Mouse (Mus musculus) midbrain, embryonic 14.5 days (tissue): ENCODE results near the gene Rnf181. TPM values are rescaled to one million over a fixed set of nuclear protein-coding genes. Genes with fewer than 3 reads are reported as not detected.

ENCODE experiments used
- ATAC-seq: fragments of 200-750 bp; cut with Nextera tagmentation; 2 replicates; pipeline ENCODE4 v1.8.0; 2017; ENCODE audit warnings: moderate number of reproducible peaks, moderate library complexity; ENCODE audit not compliant: low FRiP score, low TSS enrichment
- DNase-seq: peaks from one replicate; pipeline ENCODE4 v3.0.0-alpha.2; 2015
- H3K27ac ChIP-seq: fragments of 300-500 bp; sonication (generic); replicated peaks from 2 replicates; pipeline ENCODE4 v1.5.1; 2014; ENCODE audit warnings: mild to moderate bottlenecking, low read depth, low read length, moderate library complexity
- H3K27me3 ChIP-seq: fragments of 300-500 bp; sonication (generic); 2 replicates; pipeline ENCODE4 v1.6.1; 2014; ENCODE audit warnings: low read length, control low read depth, mixed read lengths; ENCODE audit not compliant: control insufficient read depth, insufficient read depth
- H3K36me3 ChIP-seq: fragments of 300-500 bp; sonication (generic); 2 replicates; pipeline ENCODE4 v1.6.1; 2014; ENCODE audit warnings: low read length, control low read depth; ENCODE audit not compliant: control insufficient read depth, insufficient read depth
- H3K4me1 ChIP-seq: fragments of 300-500 bp; sonication (generic); 2 replicates; pipeline ENCODE4 v1.6.1; 2014; ENCODE audit warnings: mild to moderate bottlenecking, antibody characterized with exemption, low read length, control low read depth; ENCODE audit not compliant: control insufficient read depth, insufficient read depth
- H3K4me2 ChIP-seq: fragments of 300-500 bp; sonication (generic); 2 replicates; pipeline ENCODE4 v1.6.1; 2014; ENCODE audit warnings: mild to moderate bottlenecking, low read length, moderate library complexity
- H3K4me3 ChIP-seq: fragments of 300-500 bp; sonication (generic); replicated peaks from 2 replicates; pipeline ENCODE4 v1.5.1; 2014; ENCODE audit warnings: low read depth, low read length
- H3K9ac ChIP-seq: fragments of 300-500 bp; sonication (generic); replicated peaks from 2 replicates; pipeline ENCODE4 v1.6.1; 2014; ENCODE audit warnings: mild to moderate bottlenecking, low read length, moderate library complexity
- H3K9me3 ChIP-seq: fragments of 300-500 bp; sonication (generic); 2 replicates; pipeline ENCODE4 v1.6.1; 2016; ENCODE audit warnings: low read length, control low read depth, mixed read lengths; ENCODE audit not compliant: control insufficient read depth
- WGBS: fragments of 180-500 bp; shearing (Covaris S2); extraction: QIAGEN DNeasy Blood & Tissue Kit; methylation state at CpG from one replicate; pipeline ENCODE4 v1.1.7; 2014; 5-methylcytosine and 5-hydroxymethylcytosine counted together
- polyA plus RNA-seq: library from polyadenylated mRNA; unstranded; fragments of >200 nt; fragmentation: Nextera tagmentation; extraction: Ambion mirVana; gene quantifications from 2 replicates; pipeline ENCODE4 v1.2.1, GENCODE M21; 2014

The Rnf181 gene
- polyA plus RNA-seq, 1 experiment from 2014 or later: 122 TPM

DNA sequence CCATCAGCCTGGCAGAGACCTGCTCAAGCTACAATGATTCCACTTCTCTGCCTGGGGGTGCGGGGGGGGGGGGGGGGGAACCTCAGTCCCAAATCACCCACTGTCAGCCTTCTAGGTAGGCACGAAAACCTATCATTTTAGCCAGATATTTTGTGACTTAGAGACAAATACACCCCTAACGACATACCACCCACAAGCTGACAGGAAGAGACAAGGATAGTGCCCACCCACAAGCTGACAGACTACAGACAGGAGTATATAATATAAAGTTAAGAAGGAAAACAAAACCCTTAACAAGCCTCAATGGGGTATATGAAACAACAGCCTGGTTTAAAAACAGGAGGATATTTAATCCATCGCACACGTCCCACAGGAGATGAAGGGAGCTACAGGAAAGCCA, 48.3 kb downstream of the Rnf181 start:
- ATAC-seq: no peak
- H3K4me1 ChIP-seq: no peaks in the 10 kb centered on the region
- H3K9me3 ChIP-seq: no peaks in the 10 kb centered on the region
- 90% methylated on average over 5 of the region's 5 CpGs for WGBS
- no peak overlapping the region for H3K4me3 ChIP-seq
- H3K4me2 ChIP-seq: no peak overlapping the region
- no peaks in the 10 kb centered on the region for H3K27me3 ChIP-seq
- DNase-seq: no peak
- no peak overlapping the region for H3K27ac ChIP-seq
- H3K9ac ChIP-seq: no peak overlapping the region
- H3K36me3 ChIP-seq: peaks cover 76% of the 10 kb centered on the region

DNA sequence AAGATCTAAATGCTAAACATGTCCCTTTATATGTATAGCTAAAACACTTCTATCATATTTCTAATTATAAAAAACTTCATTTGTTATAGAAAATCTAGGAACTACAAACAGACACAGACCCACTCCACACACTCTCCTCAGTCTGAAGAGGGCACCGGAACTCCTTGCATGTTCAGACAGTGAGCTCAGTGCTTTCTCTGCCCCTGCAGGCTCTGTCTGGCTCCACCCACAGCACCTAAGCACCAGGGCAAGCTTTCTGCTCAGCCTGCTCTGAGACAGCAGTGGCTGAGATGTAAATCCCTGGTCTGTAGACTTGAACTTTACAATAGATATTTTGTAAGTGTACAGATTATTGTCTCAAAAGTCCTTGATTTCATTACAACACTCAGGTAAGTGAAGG, 50.7 kb downstream of the Rnf181 start:
- H3K27me3 ChIP-seq: no peaks in the 10 kb centered on the region
- H3K9me3 ChIP-seq: no peaks in the 10 kb centered on the region
- no peaks in the 10 kb centered on the region for H3K4me1 ChIP-seq
- WGBS: 76% methylated on average over 1 of the region's 1 CpGs
- no peak overlapping the region for H3K4me2 ChIP-seq
- no peak overlapping the region for H3K9ac ChIP-seq
- ATAC-seq (no peak), DNase-seq (no peak)
- peaks cover 65% of the 10 kb centered on the region for H3K36me3 ChIP-seq
- no peak overlapping the region for H3K27ac ChIP-seq
- no peak overlapping the region for H3K4me3 ChIP-seq

DNA sequence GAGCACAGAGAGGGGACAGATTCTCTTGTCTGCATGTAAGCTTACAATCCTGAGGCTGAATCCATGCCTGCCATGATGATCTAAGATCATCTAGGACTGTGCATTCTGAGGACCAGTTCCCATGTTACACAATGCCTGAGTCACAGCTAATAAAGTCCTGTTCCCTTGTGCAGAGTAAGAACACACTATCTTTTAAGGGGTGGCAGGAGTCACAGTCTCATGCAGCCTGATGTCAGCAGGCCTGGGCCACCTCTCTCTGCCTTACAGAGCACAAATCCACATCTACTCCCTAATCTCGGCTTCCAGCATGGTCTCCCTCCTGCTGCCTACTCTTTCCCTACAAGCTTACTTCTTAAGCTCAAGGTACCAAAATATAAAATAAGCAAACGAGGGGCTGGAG, 51.4 kb downstream of the Rnf181 start:
- H3K9me3 ChIP-seq: no peaks in the 10 kb centered on the region
- ATAC-seq (no peak), DNase-seq (no peak)
- no peak overlapping the region for H3K4me3 ChIP-seq
- WGBS: 87% methylated on average over 2 of the region's 2 CpGs
- no peak overlapping the region for H3K27ac ChIP-seq
- H3K36me3 ChIP-seq: peaks cover 58% of the 10 kb centered on the region
- no peaks in the 10 kb centered on the region for H3K27me3 ChIP-seq
- no peak overlapping the region for H3K9ac ChIP-seq
- H3K4me1 ChIP-seq: no peaks in the 10 kb centered on the region
- no peak overlapping the region for H3K4me2 ChIP-seq

DNA sequence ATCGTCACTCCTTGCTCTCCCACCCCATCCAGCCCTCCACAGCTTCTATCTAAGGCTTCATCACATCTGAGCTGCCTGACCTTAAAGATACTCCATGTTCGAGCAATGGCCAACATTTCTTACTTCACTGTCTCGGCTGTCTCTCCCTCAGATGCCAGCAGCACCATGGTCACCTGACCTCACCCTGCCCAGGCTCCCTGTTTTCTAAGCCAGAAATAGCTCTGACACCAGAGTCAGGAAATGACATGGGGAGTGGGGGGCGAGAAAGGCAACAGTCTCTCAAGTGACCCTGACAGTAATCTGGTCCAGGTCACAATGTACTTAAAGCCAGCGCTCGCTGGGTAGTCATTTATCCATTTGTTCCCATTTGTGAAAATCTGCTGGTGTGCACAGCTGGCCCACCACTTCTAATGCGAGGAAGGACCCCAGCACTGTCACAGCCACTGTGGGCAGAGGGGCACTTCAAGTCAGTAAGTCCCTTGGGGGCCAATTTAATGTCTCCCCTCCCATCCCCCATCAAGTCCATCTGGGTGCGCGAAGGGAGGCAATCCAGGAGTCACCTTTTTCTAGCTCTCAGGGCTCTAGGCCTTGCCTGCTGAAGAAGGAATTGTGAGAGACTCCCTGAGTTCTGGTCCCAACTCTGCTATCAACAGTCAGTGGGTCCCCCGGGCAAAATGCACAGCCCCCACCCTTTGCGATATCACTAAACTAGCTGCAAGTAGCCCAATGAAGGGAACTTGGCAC, 53.5 kb downstream of the Rnf181 start:
- Histone ChIP-seq H3K27ac (no peak overlapping the region), H3K9ac (no peak overlapping the region), H3K4me2 (no peak overlapping the region), H3K4me3 (no peak overlapping the region), H3K4me1 (no peaks in the 10 kb centered on the region), H3K36me3 (peaks cover 38% of the 10 kb centered on the region), H3K9me3 (no peaks in the 10 kb centered on the region), H3K27me3 (no peaks in the 10 kb centered on the region)
- 88% methylated on average over 11 of the region's 11 CpGs for WGBS
- ATAC-seq (no peak), DNase-seq (no peak)

DNA sequence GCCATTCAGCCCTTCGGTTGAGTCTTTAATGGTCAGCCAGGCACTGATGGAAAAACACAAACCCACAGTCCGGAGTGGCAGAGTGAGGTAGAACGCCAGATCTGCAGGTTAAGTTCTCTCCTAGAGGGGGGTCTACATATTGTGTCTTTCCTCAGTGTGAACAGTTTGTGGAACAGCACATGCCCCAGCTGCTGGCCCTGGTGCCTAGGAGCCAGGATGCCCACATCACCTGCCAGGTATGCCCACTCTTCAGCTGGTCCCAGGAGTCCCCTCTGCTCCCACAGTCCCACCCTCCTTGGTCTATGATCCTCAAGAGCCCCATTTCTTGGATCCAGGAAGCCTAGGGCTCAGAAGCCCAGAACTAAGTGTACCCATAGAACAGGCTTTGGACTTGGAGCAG, 54.6 kb downstream of the Rnf181 start:
- no peaks in the 10 kb centered on the region for H3K4me1 ChIP-seq
- no peak overlapping the region for H3K4me3 ChIP-seq
- no peak overlapping the region for H3K27ac ChIP-seq
- no peaks in the 10 kb centered on the region for H3K9me3 ChIP-seq
- peaks cover 28% of the 10 kb centered on the region for H3K36me3 ChIP-seq
- no peaks in the 10 kb centered on the region for H3K27me3 ChIP-seq
- no peak for DNase-seq
- no peak for ATAC-seq
- no peak overlapping the region for H3K4me2 ChIP-seq
- 90% methylated on average over 3 of the region's 3 CpGs for WGBS
- no peak overlapping the region for H3K9ac ChIP-seq

Other genes starting within 250 kb of the Rnf181 start
- gene Atoh8, start 131.4 kb downstream of the Rnf181 start, polyA plus RNA-seq: 1.8 and 2.4 TPM in 2 replicates
- not detected in 2 replicates for gene Sftpb, start 62.3 kb downstream of the Rnf181 start, polyA plus RNA-seq
- 47.8 and 60.6 TPM in 2 replicates for gene Usp39, start 21.8 kb downstream of the Rnf181 start, polyA plus RNA-seq
- 14.6 and 16.0 TPM in 2 replicates for gene 0610030E20Rik, start 19.6 kb downstream of the Rnf181 start, polyA plus RNA-seq
- 9.8 and 17.1 TPM in 2 replicates for gene Tmem150a, start 11.5 kb downstream of the Rnf181 start, polyA plus RNA-seq
- 3.2 and 15.2 TPM in 2 replicates for gene Vamp5, start 13.5 kb upstream of the Rnf181 start, polyA plus RNA-seq
- gene Vamp8, start 23.7 kb upstream of the Rnf181 start, polyA plus RNA-seq: 7.2 and 16.9 TPM in 2 replicates
- 5.8 and 8.0 TPM in 2 replicates for gene Ggcx, start 47.4 kb upstream of the Rnf181 start, polyA plus RNA-seq
- gene Mat2a, start 72.6 kb upstream of the Rnf181 start, polyA plus RNA-seq: 318 and 413 TPM in 2 replicates
- 0.98 and 1.1 TPM in 2 replicates for gene Sh2d6, start 154.8 kb upstream of the Rnf181 start, polyA plus RNA-seq
- 3.3 and 8.6 TPM in 2 replicates for gene Capg, start 177.4 kb upstream of the Rnf181 start, polyA plus RNA-seq
- gene Elmod3, start 231.5 kb upstream of the Rnf181 start, polyA plus RNA-seq: 13.5 and 19.8 TPM in 2 replicates
- 4.2 and 5.1 TPM in 2 replicates for gene Retsat, start 231.5 kb upstream of the Rnf181 start, polyA plus RNA-seq